Mouse (Mus musculus) monocyte, adult 5-6 weeks (primary cell): ENCODE measurements around the gene Gm28305. TPM values are rescaled to one million over a fixed set of nuclear protein-coding genes. Genes with fewer than 3 reads are reported as not detected.

Experiments used
- ATAC-seq: fragments of 153-309, 156-312 bp; replicated peaks from 2 replicates; pipeline ENCODE4 v1.8.0; 2017; ENCODE audit warnings: mild to moderate bottlenecking; ENCODE audit not compliant: low TSS enrichment, insufficient number of reproducible peaks, severe bottlenecking, poor library complexity, low FRiP score
- total RNA-seq: library from RNA; stranded (forward); fragments of 200-1000, 200-491, 200-594 nt; gene quantifications from 3 replicates; pipeline ENCODE4 v1.2.3, GENCODE M21; 2017

Gene Gm28305
- total RNA-seq, 1 experiment from 2014 or later, result not detected

- ATAC-seq, result no peak
These were observed 68.2 kb downstream of the Gm28305 start for GRCm38 (mm10) chr9:104108571-104109143.

DNA sequence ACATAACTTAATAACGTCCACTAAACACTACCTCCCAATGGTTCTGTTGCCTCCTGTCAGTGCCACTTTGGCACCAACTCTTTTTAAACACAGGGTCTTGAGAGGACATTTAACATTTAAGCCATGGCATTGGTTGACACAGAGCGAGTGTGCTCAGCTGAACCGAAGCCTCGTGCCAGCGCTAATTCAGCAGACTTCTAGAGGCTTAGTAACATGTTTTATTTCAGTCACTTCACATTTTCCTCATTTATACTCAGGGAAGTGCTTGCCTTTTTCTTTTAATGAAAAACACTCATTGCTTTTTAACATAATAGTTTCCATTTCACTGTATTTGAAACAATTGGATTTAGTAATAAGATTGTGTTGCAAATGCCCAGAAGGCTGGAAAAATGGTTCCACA is 68.7 kb downstream of the Gm28305 start:
- no peak for ATAC-seq

- ATAC-seq, result no peak
These were observed 82.6 kb downstream of the Gm28305 start for GRCm38 (mm10) chr9:104123101-104123500.

GRCm38 (mm10) chr9:104123622-104124021 is 83.2 kb downstream of the Gm28305 start:
- no peak for ATAC-seq

Other genes with a start within 250 kb of the Gm28305 start
- 1.7 to 5.4 TPM (median 1.8 TPM) in 3 replicates for gene Nphp3, start 38.1 kb upstream of the Gm28305 start, total RNA-seq
- 30.0 to 46.6 TPM (median 44.5 TPM) in 3 replicates for gene Uba5, start 22.5 kb downstream of the Gm28305 start, total RNA-seq
- gene Acad11, start 22.7 kb downstream of the Gm28305 start, total RNA-seq, result 5.3 to 12.4 TPM (median 6.5 TPM) in 3 replicates
- gene Ackr4, start 86.3 kb downstream of the Gm28305 start, total RNA-seq, result 0.29 TPM in 1 of 3 replicates, not detected in the others
- gene Dnajc13, start 222.3 kb downstream of the Gm28305 start, total RNA-seq, result 47.2 to 73.2 TPM (median 72.4 TPM) in 3 replicates